Mouse (Mus musculus) ES-Bruce4 (cell line): ENCODE results near the gene Acod1.

Source experiments
- CTCF ChIP-seq: IDR thresholded peaks from one replicate; pipeline ENCODE4 v1.8.1; 2011; ENCODE audit warnings: low read depth, low read length
- POLR2A ChIP-seq: IDR thresholded peaks from one replicate; pipeline ENCODE4 v1.8.1; 2011; ENCODE audit warnings: low read length; ENCODE audit not compliant: insufficient read depth

DNA sequence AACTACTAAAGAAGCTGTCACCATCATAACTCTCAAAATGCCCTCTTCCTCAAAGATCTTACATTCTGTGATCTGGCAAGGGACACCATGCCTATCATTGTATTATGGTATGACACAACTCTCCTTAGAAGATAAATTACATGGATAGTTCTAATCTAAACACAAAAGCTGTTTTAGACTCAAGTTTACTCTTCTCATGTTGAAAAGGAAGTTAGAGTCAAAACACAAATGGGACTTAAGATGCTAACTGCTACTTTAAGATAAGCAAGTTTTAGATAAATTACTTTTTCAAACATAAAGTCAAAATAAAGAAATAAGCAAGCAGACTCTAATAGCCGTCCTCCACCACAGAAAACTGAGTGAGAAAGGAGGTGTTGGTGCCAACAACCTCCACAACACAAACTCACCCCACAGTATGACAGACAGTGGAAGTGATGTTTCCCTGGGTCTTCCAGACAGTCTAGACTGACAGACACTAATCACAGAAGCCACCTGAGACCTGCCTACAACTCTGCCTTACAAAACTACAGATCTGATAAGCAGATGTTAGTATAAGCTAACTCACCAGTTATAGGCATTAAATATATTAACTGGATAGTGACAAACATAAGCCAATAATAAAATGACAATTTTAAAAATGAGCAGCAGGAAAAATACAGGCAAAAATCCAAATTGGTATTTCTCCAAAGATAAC, 39.2 kb downstream of the Acod1 start:
- no peak for TF ChIP-seq CTCF
- no peak for TF ChIP-seq POLR2A
